Mouse (Mus musculus) common myeloid progenitor, adult 5-6 weeks (primary cell): ENCODE data around the gene Cadps2. TPM values are rescaled to one million over a fixed set of nuclear protein-coding genes. Genes with fewer than 3 reads are reported as not detected.

ENCODE experiments used
- ATAC-seq: replicated peaks from 2 replicates; pipeline ENCODE4 v1.8.0; 2016; ENCODE audit warnings: low read depth, mild to moderate bottlenecking, moderate TSS enrichment, inconsistent platforms; ENCODE audit not compliant: poor library complexity, severe bottlenecking
- total RNA-seq: library from RNA; stranded (forward); fragments of 200-1000, 187-1606 nt; gene quantifications from 2 replicates; pipeline ENCODE4 v1.2.3, GENCODE M21; 2017

The Cadps2 gene
- total RNA-seq, 1 experiment from 2014 or later, result 2.4 TPM

- no peak for ATAC-seq
Observed at GRCm38 (mm10) chr6:23572401-23572800, 266.8 kb downstream of the Cadps2 start.

- ATAC-seq, result no peak
Observed at GRCm38 (mm10) chr6:23569686-23570085, 269.5 kb downstream of the Cadps2 start.

GRCm38 (mm10) chr6:23568688-23569087 lies 270.5 kb downstream of the Cadps2 start:
- no peak for ATAC-seq

- ATAC-seq, result no peak
Observed at GRCm38 (mm10) chr6:23567651-23568050, 271.6 kb downstream of the Cadps2 start.

- ATAC-seq, result no peak
Observed at GRCm38 (mm10) chr6:23549874-23550273, 289.3 kb downstream of the Cadps2 start.

GRCm38 (mm10) chr6:23523710-23524109 lies 315.5 kb downstream of the Cadps2 start:
- ATAC-seq, result no peak

DNA sequence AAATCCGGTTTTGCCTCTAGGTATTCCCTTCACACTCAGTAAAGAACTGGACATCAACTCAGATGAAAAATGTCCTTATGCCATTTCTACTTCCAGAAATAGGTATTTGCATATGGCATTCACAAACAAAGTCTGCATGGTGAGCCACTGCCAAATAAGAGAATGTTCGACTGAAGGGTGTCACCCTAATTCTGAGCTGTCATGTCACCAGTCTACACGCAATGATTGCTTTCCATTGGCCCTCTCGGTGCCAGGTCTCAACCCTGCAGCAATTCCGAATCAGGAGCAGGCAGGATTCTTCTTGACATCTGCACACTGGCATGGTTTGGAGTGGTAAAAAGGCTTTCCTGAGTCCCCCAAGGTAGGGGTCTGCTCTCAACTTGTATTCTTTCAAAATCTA lies 316.7 kb downstream of the Cadps2 start:
- ATAC-seq, result no peak

- ATAC-seq, result no peak
Observed at GRCm38 (mm10) chr6:23498611-23499010, 340.6 kb downstream of the Cadps2 start.

- ATAC-seq, result peak; percentile 68
Observed at GRCm38 (mm10) chr6:23491804-23492203, 347.4 kb downstream of the Cadps2 start.

- no peak for ATAC-seq
Observed at GRCm38 (mm10) chr6:23490431-23490830, 348.8 kb downstream of the Cadps2 start.

DNA sequence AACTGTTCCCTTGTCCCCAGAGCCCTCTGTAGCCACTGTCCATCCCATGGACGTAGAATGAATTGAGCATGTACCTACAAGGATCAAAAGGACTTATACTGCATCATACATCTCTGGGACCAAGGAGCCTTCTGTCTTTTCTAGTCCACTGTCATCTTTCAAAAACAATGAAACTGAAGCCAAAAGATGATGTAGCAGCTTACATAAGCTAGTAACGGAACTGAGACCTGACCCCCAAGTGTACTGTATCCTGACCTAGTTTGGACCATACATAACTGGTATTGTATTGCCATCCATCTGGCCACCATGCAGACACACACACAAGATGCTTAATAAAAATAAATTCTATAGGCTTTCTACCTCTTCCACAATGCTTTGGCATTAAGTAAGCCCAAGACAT lies 350.2 kb downstream of the Cadps2 start:
- ATAC-seq, result no peak

DNA sequence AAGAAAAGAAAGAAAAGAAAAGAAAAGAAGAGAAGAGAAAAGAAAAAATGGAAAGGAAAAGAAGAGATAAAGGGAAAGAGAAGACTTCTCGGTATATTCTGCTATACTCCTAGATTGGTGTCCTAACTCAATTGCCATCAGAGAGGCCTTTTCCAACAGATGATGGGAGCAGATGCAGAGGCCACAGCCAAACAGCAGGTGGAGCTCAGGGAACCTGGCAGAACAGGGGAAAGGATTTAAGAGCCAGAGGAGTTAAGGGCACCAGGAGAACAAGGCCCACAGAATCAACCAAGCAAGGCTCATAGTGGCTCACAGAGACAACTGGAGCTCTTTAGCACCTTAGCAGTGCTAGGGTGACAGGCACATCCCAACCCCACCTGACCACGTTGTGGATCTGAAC lies 366.5 kb downstream of the Cadps2 start:
- ATAC-seq, result 0 out of 2 replicates have a peak, but pooled peaks have one; percentile 29

- ATAC-seq, result no peak
Observed at GRCm38 (mm10) chr6:23471830-23472229, 367.4 kb downstream of the Cadps2 start.

GRCm38 (mm10) chr6:23467885-23468284 lies 371.3 kb downstream of the Cadps2 start:
- ATAC-seq, result no peak

DNA sequence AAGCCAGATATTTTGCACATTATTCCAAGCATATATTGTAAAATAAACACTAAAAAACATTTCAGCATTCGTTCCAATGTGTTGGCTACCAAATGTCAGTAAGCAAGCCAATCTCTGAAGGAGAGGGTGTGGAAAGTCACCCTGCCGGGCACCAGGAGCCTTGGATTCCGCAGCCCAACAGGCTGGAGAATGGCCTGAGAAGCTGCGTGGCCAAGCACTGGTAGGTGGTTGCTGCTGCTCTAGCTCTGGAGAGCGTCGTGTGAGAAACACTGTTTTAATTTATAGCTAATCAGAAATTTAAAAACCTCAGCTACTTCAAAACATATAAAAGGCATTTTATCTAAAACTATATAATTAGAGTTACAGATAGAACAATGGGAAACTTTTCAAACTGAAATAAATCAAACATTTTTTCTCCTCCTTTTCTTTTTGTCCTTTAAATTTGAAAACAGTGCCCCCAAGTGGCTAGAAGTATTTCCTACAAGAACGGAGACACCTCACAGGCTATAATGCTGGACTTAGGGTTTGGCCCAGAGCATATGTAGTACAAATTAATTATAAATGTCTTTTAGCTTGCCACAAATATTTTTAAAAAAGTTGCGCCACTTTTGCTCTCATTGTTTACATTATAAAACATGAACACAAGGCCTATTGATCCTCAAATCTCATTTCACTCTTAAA lies 376.5 kb downstream of the Cadps2 start:
- ATAC-seq, result no peak; the same call in 1 of the 2 replicates

DNA sequence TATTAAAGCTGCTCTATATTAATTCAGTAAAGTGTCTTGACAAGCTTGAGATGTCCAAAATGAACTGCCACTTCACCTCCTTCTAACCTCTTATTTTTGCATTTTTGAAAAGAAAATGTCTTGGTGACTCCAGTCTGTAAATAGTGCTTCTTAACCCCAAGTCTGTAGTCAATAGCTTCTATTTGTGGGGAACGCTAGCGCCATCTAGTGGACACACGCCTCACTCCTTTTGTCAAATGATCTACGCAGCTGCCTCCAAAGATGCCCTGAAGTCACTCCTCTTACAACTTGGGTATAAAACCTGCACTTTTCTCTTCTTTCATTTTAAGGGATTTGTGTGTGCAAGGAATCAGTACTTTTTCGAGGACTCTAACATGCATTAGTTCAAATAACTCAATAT lies 381.5 kb downstream of the Cadps2 start:
- ATAC-seq, result peak; percentile 91

GRCm38 (mm10) chr6:23453907-23454306 lies 385.3 kb downstream of the Cadps2 start:
- ATAC-seq, result no peak

- no peak for ATAC-seq
Observed at GRCm38 (mm10) chr6:23439897-23440296, 399.3 kb downstream of the Cadps2 start.

DNA sequence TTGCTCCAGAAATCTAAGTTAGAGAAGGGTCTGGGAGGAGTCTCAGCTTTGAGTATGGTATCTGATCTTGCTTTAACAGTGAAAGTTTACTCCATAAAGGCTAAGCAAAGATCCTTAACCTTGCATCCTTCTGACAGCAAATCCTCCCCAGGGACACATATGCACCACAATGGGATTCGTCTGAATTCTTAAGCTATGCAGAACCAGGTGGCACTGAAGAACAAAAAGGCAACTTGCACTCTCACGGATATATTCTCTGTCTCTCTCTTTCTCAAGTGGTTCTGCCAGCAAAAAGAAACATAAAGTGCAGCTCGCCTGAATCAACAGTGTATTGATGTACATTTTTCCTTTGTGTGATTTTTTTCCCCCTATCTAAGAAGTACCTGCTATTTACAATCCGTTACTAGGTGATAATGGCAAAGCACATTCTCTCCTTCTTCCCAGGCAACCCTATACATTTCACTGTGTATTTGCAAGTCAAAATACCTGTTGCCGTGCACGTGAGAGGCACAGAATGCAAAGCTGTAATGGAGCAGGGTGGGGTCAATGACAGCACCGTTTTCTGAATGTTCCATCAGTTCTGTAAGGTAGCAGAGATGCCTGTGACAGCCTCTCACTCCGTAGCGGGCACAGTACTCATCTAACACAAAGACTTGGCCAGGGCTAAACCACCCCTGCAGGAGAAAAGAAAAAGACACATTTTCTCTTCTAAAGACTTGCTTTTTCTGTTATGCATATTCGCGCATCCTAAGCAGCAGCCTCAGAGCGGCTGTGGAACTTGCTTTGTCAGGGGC lies 428.8 kb downstream of the Cadps2 start:
- no peak for ATAC-seq

DNA sequence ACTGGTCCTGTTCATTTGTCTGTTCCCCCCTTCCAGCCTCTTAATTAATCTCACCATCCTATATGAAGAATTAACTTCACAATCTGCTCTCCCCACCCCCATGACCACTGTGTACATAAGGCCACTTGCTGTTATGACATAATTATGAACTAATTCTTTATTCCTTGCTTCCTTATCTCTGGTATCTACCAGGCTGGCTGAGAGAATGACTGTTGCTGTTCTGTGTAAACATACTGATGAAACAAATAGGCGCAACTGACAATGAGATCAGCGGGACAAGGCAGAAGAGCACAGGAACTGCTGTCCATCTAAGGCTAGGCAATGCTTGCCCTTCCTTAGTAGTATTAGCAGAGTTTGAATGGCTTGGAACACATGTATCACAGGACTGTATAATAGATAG lies 445.1 kb downstream of the Cadps2 start:
- no peak for ATAC-seq

GRCm38 (mm10) chr6:23392711-23393110 lies 446.5 kb downstream of the Cadps2 start:
- no peak for ATAC-seq
